Mouse (Mus musculus) kidney, embryonic 16.5 days (tissue): ENCODE measurements around the gene Dhx35. TPM values are rescaled to one million over a fixed set of nuclear protein-coding genes. Genes with fewer than 3 reads are reported as not detected.

Source experiments
- ATAC-seq: fragments of 200-750 bp; cut with Nextera tagmentation; 2 replicates; pipeline ENCODE4 v1.8.0; 2017; ENCODE audit warnings: moderate TSS enrichment; ENCODE audit not compliant: low FRiP score, low TSS enrichment
- H3K27ac ChIP-seq: fragments of 300-500 bp; sonication (generic); 2 replicates; pipeline ENCODE4 v1.5.1; 2014; ENCODE audit warnings: low read length
- H3K27me3 ChIP-seq: fragments of 300-500 bp; sonication (generic); 2 replicates; pipeline ENCODE4 v1.6.1; 2014; ENCODE audit warnings: low read length, control low read depth, mixed read lengths; ENCODE audit not compliant: insufficient read depth
- H3K36me3 ChIP-seq: fragments of 300-500 bp; sonication (generic); 2 replicates; pipeline ENCODE4 v1.6.1; 2014; ENCODE audit warnings: low read length, control low read depth, mixed read lengths; ENCODE audit not compliant: insufficient read depth
- H3K4me1 ChIP-seq: fragments of 300-500 bp; sonication (generic); 2 replicates; pipeline ENCODE4 v1.6.1; 2014; ENCODE audit warnings: low read length, control low read depth, mixed read lengths; ENCODE audit not compliant: insufficient read depth
- H3K4me2 ChIP-seq: fragments of 300-500 bp; sonication (generic); replicated peaks from 2 replicates; pipeline ENCODE4 v1.6.1; 2014; ENCODE audit warnings: low read depth, low read length
- H3K4me3 ChIP-seq: fragments of 300-500 bp; sonication (generic); 2 replicates; pipeline ENCODE4 v1.5.1; 2014; ENCODE audit warnings: mild to moderate bottlenecking, low read length
- H3K9ac ChIP-seq: fragments of 300-500 bp; sonication (generic); replicated peaks from 2 replicates; pipeline ENCODE4 v1.6.1; 2014; ENCODE audit warnings: low read length
- H3K9me3 ChIP-seq: fragments of 300-500 bp; sonication (generic); 2 replicates; pipeline ENCODE4 v1.6.1; 2016; ENCODE audit warnings: low read length, control low read depth
- WGBS: fragments of 180-500 bp; shearing (Covaris S2); extraction: QIAGEN DNeasy Blood & Tissue Kit; methylation state at CpG from one replicate; pipeline ENCODE4 v1.1.7; 2014; 5-methylcytosine and 5-hydroxymethylcytosine counted together
- polyA plus RNA-seq: library from polyadenylated mRNA; unstranded; fragments of >200 nt; fragmentation: Nextera tagmentation; extraction: Ambion mirVana; gene quantifications from 2 replicates; pipeline ENCODE4 v1.2.1, GENCODE M21; 2015

The Dhx35 gene
- 18.7 and 18.9 TPM in 2 replicates for polyA plus RNA-seq

DNA sequence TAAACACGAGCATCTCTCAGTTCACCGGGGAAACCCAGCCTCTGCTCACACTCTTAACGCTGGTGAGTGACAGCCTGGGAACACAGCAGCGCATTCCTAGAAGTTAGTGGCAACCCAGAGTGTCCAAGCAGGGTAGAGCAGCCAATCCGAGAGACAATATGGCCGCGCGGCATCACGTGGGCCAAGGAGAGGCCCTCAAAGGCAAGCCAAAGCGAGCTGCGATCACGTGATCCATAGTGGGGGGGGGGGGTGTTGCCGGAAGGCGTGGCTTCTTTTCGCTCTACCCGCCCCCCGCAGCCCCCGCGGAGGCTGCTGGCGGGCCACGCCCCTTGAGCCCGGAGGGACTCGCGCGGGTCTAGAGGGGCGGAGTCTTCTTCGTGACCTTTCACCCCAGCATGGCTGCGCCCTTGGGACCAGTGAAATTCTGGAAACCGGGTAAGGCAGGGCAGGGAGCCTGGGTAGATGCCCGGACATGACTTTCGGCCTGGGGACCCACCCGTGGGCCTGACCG lies at the start of gene Dhx35:
Dhx35 (plus strand) TSS at position 314 of the 511 bp plus-strand sequence.
- peaks cover 17% of the 10 kb centered on the region for H3K4me1 ChIP-seq
- no peaks in the 10 kb centered on the region for H3K27me3 ChIP-seq
- H3K4me2 ChIP-seq, result peak within 1 kb of the TSS; percentile 63
- peak within 1 kb of the TSS; percentile 82 for H3K4me3 ChIP-seq
- H3K36me3 ChIP-seq, result no peaks in the 10 kb centered on the region; the same call in 1 of the 2 replicates
- under 1% methylated on average over 32 of the region's 33 CpGs for WGBS
- ATAC-seq, result peak; percentile 100
- H3K27ac ChIP-seq, result peak within 1 kb of the TSS; percentile 79
- no peaks in the 10 kb centered on the region for H3K9me3 ChIP-seq
- peak within 1 kb of the TSS; percentile 83 for H3K9ac ChIP-seq

DNA sequence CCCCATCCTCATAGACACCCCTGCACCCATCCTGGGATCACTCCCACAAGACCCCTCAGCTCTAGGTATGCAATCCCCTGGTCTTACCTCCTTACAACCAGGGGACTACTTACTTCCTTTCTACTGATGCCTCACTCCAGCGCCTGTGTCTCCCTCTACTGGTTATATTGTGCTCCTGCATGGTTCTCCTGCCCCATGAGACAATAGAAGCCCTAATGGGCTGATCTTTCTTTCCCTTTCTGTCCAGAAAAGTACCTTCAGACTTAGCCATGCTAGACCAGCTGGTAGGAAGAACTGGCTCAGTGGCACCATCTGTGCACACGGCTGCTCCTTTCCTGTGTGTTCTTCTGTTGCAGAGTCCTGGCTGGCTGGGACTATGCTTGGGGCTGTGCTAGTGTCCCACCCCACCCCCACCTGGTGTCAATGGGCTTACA lies 49.5 kb upstream of the Dhx35 start:
- H3K36me3 ChIP-seq, result peaks cover 16% of the 10 kb centered on the region
- H3K4me3 ChIP-seq, result no peak overlapping the region
- no peaks in the 10 kb centered on the region for H3K9me3 ChIP-seq
- no peaks in the 10 kb centered on the region for H3K4me1 ChIP-seq
- 22% methylated on average over 2 of the region's 2 CpGs for whole genome bisulfite sequencing
- H3K27ac ChIP-seq, result no peak overlapping the region
- peak; percentile 52; the same call in 1 of the 2 replicates for ATAC-seq
- H3K27me3 ChIP-seq, result no peaks in the 10 kb centered on the region
- H3K4me2 ChIP-seq, result no peak overlapping the region
- H3K9ac ChIP-seq, result no peak overlapping the region

DNA sequence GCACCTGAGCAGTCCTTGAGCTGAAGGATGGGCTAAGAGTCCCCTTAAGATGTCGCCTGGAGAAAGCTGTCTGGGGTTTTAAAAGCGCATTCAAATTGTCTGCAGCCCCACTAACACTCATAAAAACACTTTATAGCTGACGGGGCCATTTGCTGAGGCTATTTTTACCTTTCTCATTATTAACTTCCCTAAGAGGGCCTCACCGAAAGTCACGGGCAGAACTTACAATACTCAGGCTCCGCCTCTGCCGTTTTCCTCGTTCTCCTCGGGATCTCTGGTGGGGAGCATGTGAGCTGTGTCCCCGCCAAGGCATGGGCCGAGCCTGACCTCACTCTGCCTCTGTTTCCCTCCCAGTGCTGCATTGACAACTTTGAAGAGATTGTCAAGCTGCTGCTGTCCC lies 48.4 kb upstream of the Dhx35 start:
- H3K27me3 ChIP-seq, result no peaks in the 10 kb centered on the region
- H3K36me3 ChIP-seq, result peaks cover 14% of the 10 kb centered on the region
- H3K27ac ChIP-seq, result no peak overlapping the region
- no peaks in the 10 kb centered on the region for H3K9me3 ChIP-seq
- no peak overlapping the region for H3K4me3 ChIP-seq
- H3K4me1 ChIP-seq, result no peaks in the 10 kb centered on the region
- WGBS, result 55% methylated on average over 11 of the region's 11 CpGs
- no peak overlapping the region for H3K4me2 ChIP-seq
- no peak for ATAC-seq
- H3K9ac ChIP-seq, result no peak overlapping the region

DNA sequence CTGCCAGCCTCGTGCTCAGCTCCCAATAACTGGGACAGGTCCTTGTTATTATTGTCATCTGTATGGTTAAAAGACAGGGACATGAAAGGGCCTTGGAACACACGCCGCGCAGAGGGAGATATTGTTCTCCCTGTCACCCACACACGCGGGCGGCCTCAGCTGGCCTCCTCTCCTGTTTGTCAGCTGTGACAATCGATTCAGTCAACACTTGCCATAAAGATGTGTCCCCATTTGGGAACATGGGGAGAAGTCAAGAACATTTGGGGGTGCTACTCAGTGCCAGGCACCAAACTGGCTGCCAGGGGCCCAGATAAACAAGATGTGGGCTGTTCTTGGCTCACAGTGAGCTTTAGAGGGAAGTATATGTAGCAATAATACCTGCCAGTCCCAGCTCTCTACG lies 45.2 kb upstream of the Dhx35 start:
- Histone ChIP-seq H3K4me3 (no peak overlapping the region), H3K36me3 (no peaks in the 10 kb centered on the region; the same call in 1 of the 2 replicates), H3K27me3 (no peaks in the 10 kb centered on the region), H3K9me3 (no peaks in the 10 kb centered on the region), H3K27ac (no peak overlapping the region), H3K4me2 (no peak overlapping the region), H3K4me1 (no peaks in the 10 kb centered on the region), H3K9ac (no peak overlapping the region)
- ATAC-seq, result no peak
- WGBS, result 92% methylated on average over 9 of the region's 9 CpGs

DNA sequence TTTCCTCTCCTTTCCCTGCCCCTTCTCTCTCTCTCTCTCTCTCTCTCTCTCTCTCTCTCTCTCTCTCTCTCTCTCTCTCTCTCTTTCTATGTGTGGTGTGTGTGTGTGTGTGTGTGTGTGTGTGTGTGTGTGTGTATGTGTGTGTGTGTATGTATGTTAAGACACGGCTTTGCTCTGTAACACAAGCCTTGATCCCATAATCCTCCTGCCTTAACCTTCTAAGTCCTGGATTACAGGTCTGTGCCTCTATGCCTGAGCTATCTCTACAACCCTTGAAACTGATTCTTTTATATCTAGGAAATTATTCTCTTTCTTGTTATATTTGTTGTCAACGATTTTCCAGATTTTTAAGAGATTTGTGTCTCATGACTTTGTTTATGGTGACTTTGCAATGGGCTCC lies 34.4 kb upstream of the Dhx35 start:
- WGBS, result 85% methylated on average over 2 of the region's 2 CpGs

DNA sequence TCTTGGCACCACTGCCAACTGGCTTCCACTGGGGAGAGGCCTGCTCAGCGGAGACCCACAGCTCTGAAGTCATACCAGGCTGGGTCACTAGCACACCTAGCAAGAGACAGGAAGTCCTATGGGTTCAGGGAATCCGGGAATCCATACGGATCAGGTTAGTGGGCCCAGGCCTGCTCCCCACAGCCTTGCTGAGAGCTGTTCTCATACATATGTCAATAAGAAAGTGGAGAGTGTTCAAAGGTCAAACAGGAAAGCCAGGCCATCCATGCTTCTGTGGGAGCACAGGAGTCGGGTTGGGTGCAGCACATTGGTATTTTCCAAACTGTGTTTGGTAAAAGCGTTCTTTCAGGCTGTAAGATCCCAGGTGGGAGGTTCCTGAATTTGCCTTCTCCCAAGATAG lies 32.3 kb upstream of the Dhx35 start:
- H3K9me3 ChIP-seq, result no peaks in the 10 kb centered on the region
- H3K27me3 ChIP-seq, result no peaks in the 10 kb centered on the region
- H3K4me3 ChIP-seq, result no peak overlapping the region
- no peak for ATAC-seq
- no peak overlapping the region for H3K27ac ChIP-seq
- H3K9ac ChIP-seq, result no peak overlapping the region
- 0 out of 2 replicates have a peak, but pooled peaks cover under 1% of the 10 kb centered on the region for H3K4me1 ChIP-seq
- 87% methylated on average over 5 of the region's 5 CpGs for WGBS
- no peaks in the 10 kb centered on the region for H3K36me3 ChIP-seq
- H3K4me2 ChIP-seq, result no peak overlapping the region

More for the DNA sequence above, 34.4 kb upstream of the Dhx35 start:
- Histone ChIP-seq H3K9me3 (no peaks in the 10 kb centered on the region), H3K27ac (no peak overlapping the region), H3K4me1 (no peaks in the 10 kb centered on the region), H3K27me3 (no peaks in the 10 kb centered on the region), H3K9ac (no peak overlapping the region), H3K4me3 (no peak overlapping the region), H3K36me3 (no peaks in the 10 kb centered on the region), H3K4me2 (no peak overlapping the region)
- no peak for ATAC-seq

DNA sequence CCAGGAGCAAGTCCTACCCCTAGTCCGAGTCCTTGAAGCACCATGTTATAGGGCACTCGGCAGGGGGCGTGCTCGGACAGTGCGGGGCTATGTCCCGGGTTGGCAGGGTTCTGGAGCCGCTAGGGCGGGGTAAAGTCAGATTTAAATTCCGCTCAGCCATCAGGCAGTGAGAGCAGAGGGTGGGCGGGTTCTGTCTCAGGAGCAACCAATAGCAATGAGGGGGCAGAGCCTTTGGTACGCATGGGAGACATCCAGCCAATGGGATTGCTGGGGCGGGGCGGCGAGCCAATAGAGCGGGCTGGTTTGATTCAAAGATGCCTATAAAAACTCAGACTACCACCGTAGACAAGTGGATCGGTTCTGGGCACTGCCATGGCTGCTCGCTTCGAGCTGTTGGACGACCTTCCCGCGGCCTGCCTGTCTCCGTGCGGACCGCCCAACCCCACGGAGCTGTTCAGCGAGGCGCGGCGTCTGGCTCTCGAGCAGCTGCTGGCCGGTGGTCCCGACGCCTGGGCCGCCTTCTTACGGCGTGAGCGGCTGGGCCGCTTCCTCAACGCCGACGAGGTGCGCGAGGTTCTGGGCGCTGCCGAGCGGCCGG lies 26.8 kb upstream of the Dhx35 start, which contains the start of gene Fam83d:
Fam83d (plus strand) TSS at position 352 of the 598 bp plus-strand sequence.
- Histone ChIP-seq H3K9ac (peak within 1 kb of the TSS; percentile 83), H3K27ac (peak within 1 kb of the TSS; percentile 67), H3K36me3 (peaks cover 3% of the 10 kb centered on the region; the same call in 1 of the 2 replicates), H3K4me1 (peaks cover 44% of the 10 kb centered on the region), H3K27me3 (no peaks in the 10 kb centered on the region), H3K9me3 (no peaks in the 10 kb centered on the region), H3K4me3 (peak within 1 kb of the TSS; percentile 79), H3K4me2 (peak within 1 kb of the TSS; percentile 89)
- WGBS, result under 1% methylated on average over 48 of the region's 48 CpGs
- ATAC-seq, result peak; percentile 98

DNA sequence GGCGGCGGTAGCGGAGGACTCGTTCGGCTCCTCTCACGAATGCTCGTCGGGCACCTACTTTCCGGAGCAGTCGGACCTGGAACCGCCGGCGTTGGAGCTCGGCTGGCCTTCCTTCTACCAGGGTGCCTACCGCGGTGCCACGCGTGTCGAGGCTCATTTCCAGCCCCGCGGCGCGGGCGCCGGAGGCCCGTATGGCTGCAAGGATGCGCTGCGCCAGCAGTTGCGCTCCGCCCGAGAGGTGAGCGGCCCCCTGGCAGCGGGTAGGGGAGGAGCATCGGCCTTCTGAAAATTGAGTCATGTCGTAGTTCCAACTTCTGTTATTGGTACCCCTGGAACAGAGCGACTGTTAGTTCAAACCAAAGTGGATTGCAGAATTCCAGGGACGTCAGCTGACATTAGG lies 26.3 kb upstream of the Dhx35 start:
- H3K4me3 ChIP-seq, result peak overlapping the region; percentile 79
- peak overlapping the region; percentile 67 for H3K27ac ChIP-seq
- H3K4me2 ChIP-seq, result peak overlapping the region; percentile 89
- no peaks in the 10 kb centered on the region for H3K27me3 ChIP-seq
- H3K36me3 ChIP-seq, result peaks cover 7% of the 10 kb centered on the region; the same call in 1 of the 2 replicates
- under 1% methylated on average over 32 of the region's 37 CpGs for WGBS
- no peaks in the 10 kb centered on the region for H3K9me3 ChIP-seq
- peak overlapping the region; percentile 83 for H3K9ac ChIP-seq
- ATAC-seq, result peak; percentile 2; the same call in 1 of the 2 replicates
- H3K4me1 ChIP-seq, result peaks cover 44% of the 10 kb centered on the region

DNA sequence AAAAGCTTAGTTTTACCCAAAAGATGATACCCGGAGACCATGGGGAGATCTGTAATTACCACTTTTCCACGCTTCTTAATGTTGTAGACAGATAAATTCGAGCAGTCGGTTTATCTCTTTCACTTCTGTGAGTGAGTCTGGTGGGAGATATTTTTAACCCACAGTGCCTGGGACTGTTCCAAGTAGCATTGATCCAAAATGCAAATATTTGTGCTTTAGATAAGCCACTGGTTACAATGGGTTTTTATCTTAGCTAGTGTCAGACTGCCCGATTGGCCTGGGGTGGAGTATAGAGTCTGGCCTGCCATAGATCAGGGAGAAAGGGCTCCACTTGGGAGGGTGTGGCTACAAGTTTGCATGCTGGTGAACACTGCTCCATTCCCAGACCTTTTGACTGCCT lies 25.8 kb upstream of the Dhx35 start:
- Histone ChIP-seq H3K4me2 (peak overlapping the region; percentile 89), H3K4me3 (peak overlapping the region; percentile 79), H3K9me3 (no peaks in the 10 kb centered on the region), H3K27ac (no peak overlapping the region; the same call in 1 of the 2 replicates), H3K4me1 (peaks cover 47% of the 10 kb centered on the region), H3K27me3 (no peaks in the 10 kb centered on the region), H3K36me3 (peaks cover 10% of the 10 kb centered on the region; the same call in 1 of the 2 replicates), H3K9ac (peak overlapping the region; percentile 83)
- no peak for ATAC-seq
- WGBS, result 6% methylated on average over 5 of the region's 5 CpGs
